Mouse (Mus musculus) cortical plate, adult 2 months (tissue): ENCODE results near the gene Gm33815. TPM values are rescaled to one million over a fixed set of nuclear protein-coding genes. Genes with fewer than 3 reads are reported as not detected.
"Not testable (repeated sequence)": the region's sequence is repeated elsewhere in the genome, so short reads cannot be mapped to it uniquely, and the experiment has no call there.

ENCODE experiments used
- H3K27ac ChIP-seq: fragments of 200-500 bp; 2 replicates; pipeline ENCODE4 v1.5.1; 2012; ENCODE audit warnings: low read length, control low read depth, inconsistent platforms; ENCODE audit not compliant: insufficient read depth
- H3K4me1 ChIP-seq: fragments of 200-500 bp; 2 replicates; pipeline ENCODE4 v1.6.1; 2011; ENCODE audit warnings: low read length; ENCODE audit not compliant: control insufficient read depth, insufficient read depth
- H3K4me3 ChIP-seq: fragments of 200-500 bp; 2 replicates; pipeline ENCODE4 v1.5.1; 2011; ENCODE audit warnings: mild to moderate bottlenecking, low read length, control low read depth; ENCODE audit not compliant: insufficient read depth
- polyA plus RNA-seq: library from polyadenylated mRNA; depleted of rRNA; stranded (reverse); fragments of >200 nt; gene quantifications from 2 replicates; pipeline ENCODE4 v1.2.3, GENCODE M21; 2012; rRNA removed

The Gm33815 gene
- not detected in 2 replicates for polyA plus RNA-seq

DNA sequence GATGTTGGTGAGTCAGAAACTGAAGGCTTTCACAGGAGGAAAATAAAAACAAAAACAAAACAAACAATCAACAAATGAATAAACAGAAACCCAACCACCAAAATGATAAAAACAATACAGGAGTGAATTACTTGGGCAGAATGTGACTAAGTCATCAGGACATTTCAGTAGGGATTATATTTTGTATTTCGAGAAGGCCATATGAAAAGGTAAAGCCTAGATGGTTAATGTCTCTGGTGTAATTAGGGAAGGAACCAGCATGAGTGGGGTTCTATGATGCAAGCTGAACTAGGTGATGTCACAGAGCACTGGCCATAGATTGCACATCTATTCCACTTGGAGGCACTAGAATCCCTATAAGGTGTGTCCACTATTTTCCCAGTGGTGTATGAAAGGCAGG is at the start of gene Gm33815:
Gene Gm33815, plus strand, starts transcription at position 301 of the 400 bp plus-strand sequence.
- H3K4me1 ChIP-seq, H3K4me3 ChIP-seq, H3K27ac ChIP-seq: not testable (repeated sequence)
